15 mouse cellular contexts compared by ENCODE assay signal in the genomic region with DNA sequence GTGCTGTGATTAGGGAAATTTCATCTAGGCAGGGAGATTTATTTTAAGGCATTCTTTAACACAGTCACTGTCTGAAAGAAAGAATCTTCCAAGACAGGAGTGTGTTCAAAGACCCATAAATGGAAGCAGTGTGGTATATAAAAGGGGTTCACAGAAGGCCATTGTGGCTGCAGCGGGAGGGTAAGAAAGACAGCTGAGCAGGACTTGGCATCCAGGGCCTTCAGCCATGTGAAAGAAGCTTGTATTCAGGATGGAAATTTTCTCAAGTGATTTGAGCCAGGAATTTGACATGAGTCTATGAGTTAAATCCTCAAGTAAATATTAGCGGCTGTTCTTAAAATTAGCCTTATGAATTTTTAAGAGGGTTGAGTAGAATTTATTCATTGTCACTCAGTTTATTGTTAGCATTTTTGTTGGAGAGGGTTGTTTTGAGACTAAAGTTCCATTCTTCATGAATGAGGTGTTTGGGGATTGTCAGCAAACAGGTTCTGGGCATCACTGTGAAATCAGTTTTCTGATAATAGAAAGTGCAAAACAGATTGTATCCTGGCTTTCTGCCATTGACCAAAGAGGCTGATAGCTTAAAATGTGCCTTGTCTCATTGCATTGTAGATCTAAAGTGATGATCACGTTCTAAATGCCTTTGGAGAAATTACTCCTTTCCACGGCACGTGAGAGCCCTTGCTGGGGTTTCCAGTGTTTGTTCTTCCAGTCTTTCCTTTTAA. TPM values are rescaled to one million over a fixed set of nuclear protein-coding genes. Genes with fewer than 3 reads are reported as not detected.
DNase-seq lines count a peak whose midpoint lies in the region; ATAC-seq and TF ChIP-seq lines count a peak whose summit lies in the region.
"Had no signal": no experiment of that assay in that cellular context is flagged by ENCODE, and none has a peak within 500 bp of the region (broad histone marks: within the 10 kb centered on the region; RNA-seq: fewer than 3 reads in every experiment).

No protein-coding gene starts in this region.

- no peak for TF ChIP-seq POLR2A in myocyte (IDR thresholded peaks at IDR 0.05; ENCODE audit: insufficient read length, low read depth)

- no peak for ATAC-seq in hindbrain, embryonic 15.5 days (ENCODE audit: low FRiP score, low read depth)
- ATAC-seq in midbrain, embryonic 13.5 days: no peak
- peak; percentile 70 for ATAC-seq in lung, postnatal 0 days
- ATAC-seq: intestine, postnatal 0 days had no signal

- H3K27me3 ChIP-seq in hindbrain, embryonic 15.5 days: no peaks in the 10 kb centered on the region
- no peaks in the 10 kb centered on the region for H3K27me3 ChIP-seq in hindbrain, embryonic 10.5 days (ENCODE audit: insufficient read depth, poor library complexity, severe bottlenecking)
- no peaks in the 10 kb centered on the region for H3K27me3 ChIP-seq in midbrain, embryonic 13.5 days
- no peaks in the 10 kb centered on the region for H3K27me3 ChIP-seq in midbrain, embryonic 10.5 days (ENCODE audit: low read depth, poor library complexity, severe bottlenecking)
- H3K27me3 ChIP-seq in lung, postnatal 0 days (replicated peaks; ENCODE audit: insufficient read depth, low read length): no peaks in the 10 kb centered on the region
- no peaks in the 10 kb centered on the region for H3K27me3 ChIP-seq in myocyte (ENCODE audit: control insufficient read depth, insufficient read depth, insufficient read length)
- H3K27me3 ChIP-seq: limb, embryonic 15.5 days had no signal

- peak; percentile 36; the same call in 1 of the 2 replicates for TF ChIP-seq EP300 in lung, postnatal 0 days (IDR thresholded peaks at IDR 0.05)

- DNase-seq in hindbrain, embryonic 10.5 days (ENCODE audit: low spot score): no peak
- no peak for DNase-seq in midbrain, embryonic 10.5 days (ENCODE audit: low spot score)
- DNase-seq in lung, postnatal 0 days (ENCODE audit: low spot score): peak; percentile 64
- no peak for DNase-seq in gastrocnemius, adult 18-20 months (ENCODE audit: low spot score)
- DNase-seq in thymus, postnatal 10 days (ENCODE audit: low spot score in 2 of 2): no peak
- DNase-seq: cerebellum, adult 11 months; heart, postnatal 14 days; kidney, postnatal 36 days; thymus, postnatal 14 days had no signal

- H3K4me3 ChIP-seq in hindbrain, embryonic 15.5 days: no peak overlapping the region
- no peak overlapping the region for H3K4me3 ChIP-seq in hindbrain, embryonic 10.5 days
- H3K4me3 ChIP-seq in midbrain, embryonic 13.5 days (replicated peaks): no peak overlapping the region
- no peak overlapping the region for H3K4me3 ChIP-seq in midbrain, embryonic 10.5 days
- H3K4me3 ChIP-seq in lung, postnatal 0 days (ENCODE audit: low read depth, low read length): no peak overlapping the region
- H3K4me3 ChIP-seq in myocyte: no peak overlapping the region
- H3K4me3 ChIP-seq: limb, embryonic 15.5 days had no signal

- H3K36me3 ChIP-seq in hindbrain, embryonic 15.5 days: peaks cover 5% of the 10 kb centered on the region
- H3K36me3 ChIP-seq in hindbrain, embryonic 10.5 days: peaks cover 33% of the 10 kb centered on the region
- H3K36me3 ChIP-seq in midbrain, embryonic 13.5 days: peaks cover 31% of the 10 kb centered on the region
- H3K36me3 ChIP-seq in midbrain, embryonic 10.5 days: peaks cover 39% of the 10 kb centered on the region
- H3K36me3 ChIP-seq in lung, postnatal 0 days (ENCODE audit: insufficient read depth, low read length): peaks cover 5% of the 10 kb centered on the region; the same call in 1 of the 2 replicates
- peaks cover 25% of the 10 kb centered on the region for H3K36me3 ChIP-seq in myocyte (ENCODE audit: control insufficient read depth, insufficient read depth)

- H3K9ac ChIP-seq in hindbrain, embryonic 15.5 days: no peak overlapping the region
- no peak overlapping the region for H3K9ac ChIP-seq in midbrain, embryonic 13.5 days (replicated peaks)
- H3K9ac ChIP-seq in lung, postnatal 0 days (replicated peaks; ENCODE audit: low read depth): no peak overlapping the region
- H3K9ac ChIP-seq: limb, embryonic 15.5 days had no signal

- no peaks in the 10 kb centered on the region for H3K9me3 ChIP-seq in hindbrain, embryonic 15.5 days
- no peaks in the 10 kb centered on the region for H3K9me3 ChIP-seq in hindbrain, embryonic 10.5 days
- no peaks in the 10 kb centered on the region for H3K9me3 ChIP-seq in midbrain, embryonic 13.5 days
- no peaks in the 10 kb centered on the region for H3K9me3 ChIP-seq in midbrain, embryonic 10.5 days (replicated peaks)
- H3K9me3 ChIP-seq in lung, postnatal 0 days (ENCODE audit: low read length): no peaks in the 10 kb centered on the region
- H3K9me3 ChIP-seq: limb, embryonic 15.5 days had no signal

- H3K79me2 ChIP-seq in myocyte (ENCODE audit: control insufficient read depth, insufficient read depth): peaks cover 14% of the 10 kb centered on the region

- whole genome bisulfite sequencing in hindbrain, embryonic 15.5 days: 55% methylated on average over 5 of the region's 5 CpGs
- WGBS in hindbrain, embryonic 10.5 days: 63% methylated on average over 5 of the region's 5 CpGs
- WGBS in midbrain, embryonic 13.5 days: 38% methylated on average over 5 of the region's 5 CpGs
- 58% methylated on average over 5 of the region's 5 CpGs for WGBS in midbrain, embryonic 10.5 days
- WGBS in lung, postnatal 0 days: 37% methylated on average over 5 of the region's 5 CpGs

- H3K27ac ChIP-seq in hindbrain, embryonic 15.5 days (replicated peaks): peak overlapping the region; percentile 51
- H3K27ac ChIP-seq in hindbrain, embryonic 10.5 days: no peak overlapping the region
- H3K27ac ChIP-seq in midbrain, embryonic 13.5 days: 0 out of 2 replicates have a peak overlapping the region, but pooled peaks have one; percentile 16
- H3K27ac ChIP-seq in midbrain, embryonic 10.5 days (replicated peaks): no peak overlapping the region
- peak overlapping the region; percentile 59; the same call in 1 of the 2 replicates for H3K27ac ChIP-seq in lung, postnatal 0 days (ENCODE audit: low read length)
- H3K27ac ChIP-seq: limb, embryonic 15.5 days; macrophage had no signal

- no peak overlapping the region for H3K4me2 ChIP-seq in hindbrain, embryonic 15.5 days
- no peak overlapping the region for H3K4me2 ChIP-seq in midbrain, embryonic 13.5 days (replicated peaks)
- no peak overlapping the region for H3K4me2 ChIP-seq in lung, postnatal 0 days (replicated peaks; ENCODE audit: low read depth, low read length)
- H3K4me2 ChIP-seq in myocyte (ENCODE audit: low read depth): no peak overlapping the region
- H3K4me2 ChIP-seq: limb, embryonic 15.5 days had no signal

- H3K4me1 ChIP-seq in hindbrain, embryonic 15.5 days (replicated peaks): peaks cover 7% of the 10 kb centered on the region; the same call in 1 of the 2 replicates
- H3K4me1 ChIP-seq in hindbrain, embryonic 10.5 days (replicated peaks): peaks cover 19% of the 10 kb centered on the region; the same call in 1 of the 2 replicates
- peaks cover 19% of the 10 kb centered on the region for H3K4me1 ChIP-seq in midbrain, embryonic 13.5 days (replicated peaks)
- H3K4me1 ChIP-seq in midbrain, embryonic 10.5 days: peaks cover 27% of the 10 kb centered on the region
- peaks cover 7% of the 10 kb centered on the region; the same call in 1 of the 2 replicates for H3K4me1 ChIP-seq in lung, postnatal 0 days (ENCODE audit: insufficient read depth, low read depth, low read length)
- H3K4me1 ChIP-seq: limb, embryonic 15.5 days had no signal

- no peak overlapping the region for H3ac ChIP-seq in myocyte (ENCODE audit: control insufficient read depth, insufficient read length)

- no peak for TF ChIP-seq CTCF in lung, postnatal 0 days (IDR thresholded peaks at IDR 0.05)

TF ChIP-seq in myocyte, 11 proteins besides CTCF, POLR2A, EP300 and RAD21:
- TF ChIP-seq REST (IDR thresholded peaks at IDR 0.05; ENCODE audit: insufficient read depth, insufficient read length) (no peak), MYOD1 (IDR thresholded peaks at IDR 0.05; ENCODE audit: control insufficient read depth in 1 of 3, insufficient read length in 2 of 3, low read depth in 2 of 3) (peak in 1 of 3 experiments; percentile 21), MYOG (IDR thresholded peaks at IDR 0.05; ENCODE audit: control insufficient read depth in 1 of 3, insufficient read depth in 1 of 3, insufficient read length in 2 of 3, low read depth in 2 of 3) (peak in 2 of 3 experiments; percentile 4 to 34)

RNA-seq across cellular contexts. Expression of a gene that starts 9.0 kb away (rescaled TPM):
- polyA plus RNA-seq in hindbrain, embryonic 15.5 days (2015; fragmentation: Nextera tagmentation; extraction: Ambion mirVana): 10.9 and 11.0 TPM in 2 replicates
- 11.9 and 13.1 TPM in 2 replicates for polyA plus RNA-seq in hindbrain, embryonic 10.5 days (2016; fragmentation: Nextera tagmentation; extraction: Ambion mirVana)
- 9.9 and 10.9 TPM in 2 replicates for polyA plus RNA-seq in midbrain, embryonic 13.5 days (2015; fragmentation: Nextera tagmentation; extraction: Ambion mirVana)
- polyA plus RNA-seq in midbrain, embryonic 10.5 days (2016; fragmentation: Nextera tagmentation; extraction: Ambion mirVana): 12.5 and 15.3 TPM in 2 replicates
- 11.2 and 11.6 TPM in 2 replicates for polyA plus RNA-seq in lung, postnatal 0 days (2015; fragmentation: Nextera tagmentation; extraction: Ambion mirVana)
- 5.6 TPM for polyA plus RNA-seq in myocyte (2012; fragmentation: generic; extraction: Trizol)
- total RNA-seq in gastrocnemius, adult 18-20 months (2021): 10 to 100 TPM; 17.3 to 19.0 TPM

Comparison
In these comparisons a context has a peak if more than half of its experiments do, and no peak if none do; other contexts are left out.
1. H3K27ac ChIP-seq: peak in hindbrain, embryonic 15.5 days (single experiment), midbrain, embryonic 13.5 days (single experiment) and lung, postnatal 0 days (single experiment); none in hindbrain, embryonic 10.5 days (single experiment) and midbrain, embryonic 10.5 days (single experiment).